Mouse (Mus musculus) stomach, embryonic 14.5 days (tissue): ENCODE measurements around the gene Ifitm10. TPM values are rescaled to one million over a fixed set of nuclear protein-coding genes. Genes with fewer than 3 reads are reported as not detected.

Source experiments
- ATAC-seq: fragments of 200-750 bp; cut with Nextera tagmentation; 2 replicates; pipeline ENCODE4 v1.8.0; 2017; ENCODE audit warnings: low read depth, moderate TSS enrichment; ENCODE audit not compliant: insufficient number of reproducible peaks, insufficient read depth, low FRiP score
- H3K27ac ChIP-seq: fragments of 300-500 bp; sonication (generic); 2 replicates; pipeline ENCODE4 v1.5.1; 2014; ENCODE audit warnings: mild to moderate bottlenecking, low read length, moderate library complexity, mixed read lengths
- H3K27me3 ChIP-seq: fragments of 300-500 bp; sonication (generic); 2 replicates; pipeline ENCODE4 v1.6.1; 2014; ENCODE audit warnings: low read length, control low read depth, mixed read lengths; ENCODE audit not compliant: control insufficient read depth, insufficient read depth
- H3K36me3 ChIP-seq: fragments of 300-500 bp; sonication (generic); 2 replicates; pipeline ENCODE4 v1.6.1; 2014; ENCODE audit warnings: mild to moderate bottlenecking, control low read depth, low read length, moderate library complexity, mixed read lengths; ENCODE audit not compliant: control insufficient read depth, insufficient read depth
- H3K4me1 ChIP-seq: fragments of 300-500 bp; sonication (generic); 2 replicates; pipeline ENCODE4 v1.6.1; 2014; ENCODE audit warnings: low read length, control low read depth, mixed read lengths; ENCODE audit not compliant: control insufficient read depth, insufficient read depth
- H3K4me2 ChIP-seq: fragments of 300-500 bp; sonication (generic); replicated peaks from 2 replicates; pipeline ENCODE4 v1.6.1; 2014; ENCODE audit warnings: low read depth, low read length, control low read depth
- H3K4me3 ChIP-seq: fragments of 300-500 bp; sonication (generic); 2 replicates; pipeline ENCODE4 v1.5.1; 2014; ENCODE audit warnings: low read depth, low read length, control low read depth
- H3K9ac ChIP-seq: fragments of 300-500 bp; sonication (generic); replicated peaks from 2 replicates; pipeline ENCODE4 v1.6.1; 2014; ENCODE audit warnings: low read depth, mild to moderate bottlenecking, control low read depth, low read length, moderate library complexity, mixed read lengths
- H3K9me3 ChIP-seq: fragments of 300-500 bp; sonication (generic); 2 replicates; pipeline ENCODE4 v1.6.1; 2016; ENCODE audit warnings: low read depth, low read length, control low read depth; ENCODE audit not compliant: control insufficient read depth
- WGBS: fragments of 180-500 bp; shearing (Covaris S2); extraction: QIAGEN DNeasy Blood & Tissue Kit; methylation state at CpG from one replicate; pipeline ENCODE4 v1.1.7; 2014; 5-methylcytosine and 5-hydroxymethylcytosine counted together
- polyA plus RNA-seq: library from polyadenylated mRNA; unstranded; fragments of >200 nt; fragmentation: Nextera tagmentation; extraction: Ambion mirVana; gene quantifications from 2 replicates; pipeline ENCODE4 v1.2.1, GENCODE M21; 2014

The Ifitm10 gene
- polyA plus RNA-seq, 1 experiment from 2014 or later = 2.5 TPM

GRCm38 (mm10) chr7:142376096-142376495 lies 2.5 kb upstream of the Ifitm10 start:
- Histone ChIP-seq H3K27me3 (peaks cover 18% of the 10 kb centered on the region), H3K36me3 (peaks cover 51% of the 10 kb centered on the region), H3K27ac (no peak overlapping the region), H3K4me3 (no peak overlapping the region), H3K4me2 (no peak overlapping the region), H3K9ac (no peak overlapping the region), H3K9me3 (no peaks in the 10 kb centered on the region), H3K4me1 (no peaks in the 10 kb centered on the region)
- 74% methylated on average over 4 of the region's 4 CpGs for WGBS
- ATAC-seq = no peak

GRCm38 (mm10) chr7:142375261-142375724 lies 1.7 kb upstream of the Ifitm10 start:
- H3K9me3 ChIP-seq = no peaks in the 10 kb centered on the region
- H3K4me2 ChIP-seq = no peak overlapping the region
- peaks cover 44% of the 10 kb centered on the region for H3K36me3 ChIP-seq
- no peak overlapping the region for H3K27ac ChIP-seq
- no peaks in the 10 kb centered on the region for H3K4me1 ChIP-seq
- H3K4me3 ChIP-seq = no peak overlapping the region
- peaks cover 22% of the 10 kb centered on the region for H3K27me3 ChIP-seq
- H3K9ac ChIP-seq = no peak overlapping the region
- 84% methylated on average over 6 of the region's 6 CpGs for WGBS
- no peak for ATAC-seq

- H3K4me2 ChIP-seq = no peak overlapping the region
- H3K4me1 ChIP-seq = no peaks in the 10 kb centered on the region
- ATAC-seq = no peak
- 91% methylated on average over 5 of the region's 5 CpGs for WGBS
- H3K9ac ChIP-seq = no peak overlapping the region
- no peak overlapping the region for H3K27ac ChIP-seq
- H3K36me3 ChIP-seq = peaks cover 36% of the 10 kb centered on the region
- peaks cover 22% of the 10 kb centered on the region for H3K27me3 ChIP-seq
- H3K9me3 ChIP-seq = no peaks in the 10 kb centered on the region
- no peak overlapping the region for H3K4me3 ChIP-seq
Observed at GRCm38 (mm10) chr7:142374413-142375015, 961 bp upstream of the Ifitm10 start.

GRCm38 (mm10) chr7:142373039-142373438 lies 514 bp downstream of the Ifitm10 start:
- H3K36me3 ChIP-seq = peaks cover 21% of the 10 kb centered on the region
- no peak overlapping the region for H3K9ac ChIP-seq
- no peaks in the 10 kb centered on the region for H3K9me3 ChIP-seq
- H3K4me3 ChIP-seq = no peak overlapping the region
- H3K4me1 ChIP-seq = no peaks in the 10 kb centered on the region
- WGBS = 84% methylated on average over 5 of the region's 5 CpGs
- peaks cover 22% of the 10 kb centered on the region for H3K27me3 ChIP-seq
- H3K27ac ChIP-seq = no peak overlapping the region
- H3K4me2 ChIP-seq = no peak overlapping the region
- ATAC-seq = no peak

- H3K36me3 ChIP-seq = peaks cover 11% of the 10 kb centered on the region
- 2% methylated on average over 63 of the region's 64 CpGs for WGBS
- H3K4me3 ChIP-seq = peak overlapping the region; percentile 35
- H3K27ac ChIP-seq = no peak overlapping the region
- ATAC-seq = peak; percentile 39; the same call in 1 of the 2 replicates
- H3K4me2 ChIP-seq = peak overlapping the region; percentile 80
- no peaks in the 10 kb centered on the region for H3K9me3 ChIP-seq
- no peaks in the 10 kb centered on the region for H3K4me1 ChIP-seq
- H3K9ac ChIP-seq = peak overlapping the region; percentile 30; the same call in 1 of the 2 replicates
- H3K27me3 ChIP-seq = peaks cover 22% of the 10 kb centered on the region
Observed at GRCm38 (mm10) chr7:142371768-142372661, 1.5 kb downstream of the Ifitm10 start.

GRCm38 (mm10) chr7:142371398-142371767 lies 2.2 kb downstream of the Ifitm10 start:
- H3K27me3 ChIP-seq = peaks cover 22% of the 10 kb centered on the region
- no peak overlapping the region for H3K27ac ChIP-seq
- peak overlapping the region; percentile 35 for H3K4me3 ChIP-seq
- H3K36me3 ChIP-seq = peaks cover 6% of the 10 kb centered on the region
- no peaks in the 10 kb centered on the region for H3K4me1 ChIP-seq
- no peak overlapping the region for H3K9ac ChIP-seq
- peak overlapping the region; percentile 80 for H3K4me2 ChIP-seq
- no peak for ATAC-seq
- 29% methylated on average over 11 of the region's 11 CpGs for WGBS
- no peaks in the 10 kb centered on the region for H3K9me3 ChIP-seq

GRCm38 (mm10) chr7:142370937-142371336 lies 2.6 kb downstream of the Ifitm10 start:
- no peaks in the 10 kb centered on the region for H3K9me3 ChIP-seq
- 81% methylated on average over 18 of the region's 18 CpGs for WGBS
- no peak overlapping the region for H3K4me3 ChIP-seq
- no peak overlapping the region for H3K4me2 ChIP-seq
- H3K27ac ChIP-seq = no peak overlapping the region
- no peak overlapping the region for H3K9ac ChIP-seq
- H3K36me3 ChIP-seq = peaks cover 1% of the 10 kb centered on the region
- H3K27me3 ChIP-seq = peaks cover 22% of the 10 kb centered on the region
- no peak for ATAC-seq
- no peaks in the 10 kb centered on the region for H3K4me1 ChIP-seq

- no peaks in the 10 kb centered on the region for H3K9me3 ChIP-seq
- no peak overlapping the region for H3K4me3 ChIP-seq
- no peak overlapping the region for H3K9ac ChIP-seq
- no peaks in the 10 kb centered on the region for H3K36me3 ChIP-seq
- no peak overlapping the region for H3K27ac ChIP-seq
- peaks cover 22% of the 10 kb centered on the region for H3K27me3 ChIP-seq
- no peaks in the 10 kb centered on the region for H3K4me1 ChIP-seq
- no peak for ATAC-seq
- 70% methylated on average over 6 of the region's 6 CpGs for WGBS
- H3K4me2 ChIP-seq = no peak overlapping the region
Observed at GRCm38 (mm10) chr7:142369820-142370219, 3.7 kb downstream of the Ifitm10 start.
